18 mouse cellular contexts compared by ENCODE assay signal in the genomic region with DNA sequence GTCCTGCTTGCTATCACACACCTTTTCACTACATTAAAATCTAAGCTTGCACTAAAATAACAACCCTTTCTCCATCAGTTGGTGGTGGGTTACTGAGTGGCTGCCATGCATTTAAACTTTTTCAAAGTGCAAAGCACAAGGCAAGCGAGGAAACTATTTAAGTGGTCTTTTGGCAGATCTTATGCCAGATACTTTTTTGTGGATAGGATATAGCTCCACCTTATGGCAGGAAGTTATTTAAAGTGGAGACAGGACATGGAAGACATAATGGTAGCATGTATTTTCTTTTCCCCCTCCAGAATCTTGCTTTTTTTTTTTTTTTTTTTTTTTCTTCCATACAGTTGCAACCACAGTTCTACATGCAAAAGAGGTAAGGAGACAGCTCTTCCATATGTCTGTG.
DNase-seq lines count a peak whose midpoint lies in the region; ATAC-seq and TF ChIP-seq lines count a peak whose summit lies in the region.
"Had no signal": no experiment of that assay in that cellular context is flagged by ENCODE, and none has a peak within 500 bp of the region (broad histone marks: within the 10 kb centered on the region; RNA-seq: fewer than 3 reads in every experiment).

No protein-coding gene starts in this region.

- H3K4me2 ChIP-seq in kidney, postnatal 0 days (ENCODE audit: low read length): no peak overlapping the region
- H3K4me2 ChIP-seq in midbrain, embryonic 15.5 days: no peak overlapping the region
- H3K4me2 ChIP-seq: hindbrain, embryonic 14.5 days; limb, embryonic 15.5 days; midbrain, embryonic 12.5 days had no signal

- ATAC-seq in kidney, postnatal 0 days (replicated peaks; ENCODE audit: low FRiP score, low read depth): no peak
- peak; percentile 30; the same call in 1 of the 2 replicates for ATAC-seq in midbrain, embryonic 15.5 days (replicated peaks)

- no peak overlapping the region for H3K9ac ChIP-seq in kidney, postnatal 0 days (ENCODE audit: low read depth, low read length)
- H3K9ac ChIP-seq in midbrain, embryonic 15.5 days: no peak overlapping the region
- H3K9ac ChIP-seq: hindbrain, embryonic 14.5 days; limb, embryonic 15.5 days; midbrain, embryonic 12.5 days had no signal

- H3K27me3 ChIP-seq in kidney, postnatal 0 days (ENCODE audit: insufficient read depth, low read length): no peaks in the 10 kb centered on the region
- H3K27me3 ChIP-seq in midbrain, embryonic 15.5 days (replicated peaks): no peaks in the 10 kb centered on the region
- H3K27me3 ChIP-seq in midbrain, embryonic 10.5 days (ENCODE audit: low read depth, poor library complexity, severe bottlenecking): no peaks in the 10 kb centered on the region
- H3K27me3 ChIP-seq: limb, embryonic 15.5 days; midbrain, embryonic 12.5 days had no signal

- no peaks in the 10 kb centered on the region for H3K36me3 ChIP-seq in kidney, postnatal 0 days (ENCODE audit: insufficient read depth, low read length)
- no peaks in the 10 kb centered on the region for H3K36me3 ChIP-seq in midbrain, embryonic 15.5 days (replicated peaks)
- no peaks in the 10 kb centered on the region for H3K36me3 ChIP-seq in midbrain, embryonic 10.5 days
- H3K36me3 ChIP-seq: heart, embryonic 10.5 days; limb, embryonic 15.5 days; midbrain, embryonic 12.5 days had no signal

- 39% methylated on average over 1 of the region's 1 CpGs for WGBS in kidney, postnatal 0 days
- WGBS in midbrain, embryonic 15.5 days: 31% methylated on average over 1 of the region's 1 CpGs
- 43% methylated on average over 1 of the region's 1 CpGs for WGBS in midbrain, embryonic 10.5 days

- peak; percentile 22 for DNase-seq in kidney, postnatal 0 days (ENCODE audit: low spot score)
- DNase-seq in kidney, adult 11 months: no peak
- no peak for DNase-seq in midbrain, embryonic 10.5 days (ENCODE audit: low spot score)
- peak; percentile 8 for DNase-seq in embryo, embryonic 11 days
- DNase-seq in urinary bladder, postnatal 4 days (ENCODE audit: low spot score in 2 of 2): no peak
- DNase-seq in gastrocnemius, postnatal 10 days: no peak
- DNase-seq: adrenal gland, adult 2 months; cerebellum, adult 11-12 months; gastrocnemius, postnatal 36 days; heart, postnatal 14 days; kidney, adult 18-20 months; kidney, postnatal 14 days; thymus, adult 2 months had no signal

- no peaks in the 10 kb centered on the region for H3K9me3 ChIP-seq in kidney, postnatal 0 days (replicated peaks; ENCODE audit: low read length)
- no peaks in the 10 kb centered on the region for H3K9me3 ChIP-seq in midbrain, embryonic 15.5 days
- no peaks in the 10 kb centered on the region for H3K9me3 ChIP-seq in midbrain, embryonic 10.5 days (replicated peaks)
- H3K9me3 ChIP-seq: heart, embryonic 10.5 days; limb, embryonic 15.5 days; midbrain, embryonic 12.5 days had no signal

- TF ChIP-seq CTCF in kidney, postnatal 0 days (IDR thresholded peaks at IDR 0.05; ENCODE audit: low read depth): peak; percentile 47

- no peaks in the 10 kb centered on the region for H3K4me1 ChIP-seq in kidney, postnatal 0 days (replicated peaks; ENCODE audit: insufficient read depth, low read length)
- H3K4me1 ChIP-seq in midbrain, embryonic 15.5 days: no peaks in the 10 kb centered on the region
- H3K4me1 ChIP-seq in midbrain, embryonic 10.5 days: no peaks in the 10 kb centered on the region
- H3K4me1 ChIP-seq: heart, embryonic 10.5 days; limb, embryonic 15.5 days; midbrain, embryonic 12.5 days had no signal

- H3K27ac ChIP-seq in kidney, postnatal 0 days: no peak overlapping the region
- H3K27ac ChIP-seq in midbrain, embryonic 15.5 days: no peak overlapping the region
- no peak overlapping the region for H3K27ac ChIP-seq in midbrain, embryonic 10.5 days (replicated peaks)
- H3K27ac ChIP-seq: heart, embryonic 10.5 days; hindbrain, embryonic 14.5 days; limb, embryonic 15.5 days; midbrain, embryonic 12.5 days had no signal

- H3K4me3 ChIP-seq in kidney, postnatal 0 days (replicated peaks; ENCODE audit: low read depth, low read length): no peak overlapping the region
- no peak overlapping the region for H3K4me3 ChIP-seq in midbrain, embryonic 15.5 days
- no peak overlapping the region for H3K4me3 ChIP-seq in midbrain, embryonic 10.5 days
- H3K4me3 ChIP-seq: heart, embryonic 10.5 days; limb, embryonic 15.5 days; midbrain, embryonic 12.5 days had no signal

Comparison
In these comparisons a context has a peak if more than half of its experiments do, and no peak if none do; other contexts are left out.
1. DNase-seq: peak in kidney, postnatal 0 days (single experiment) and embryo, embryonic 11 days (single experiment); none in kidney, adult 11 months (single experiment), midbrain, embryonic 10.5 days (single experiment), urinary bladder, postnatal 4 days (0 of 2) and gastrocnemius, postnatal 10 days (single experiment).